Mouse (Mus musculus) embryo, embryonic 10.5 days (tissue): Measurements from ENCODE around the gene Ipo11.

ENCODE experiments used
- DNase-seq: peaks from one replicate; pipeline ENCODE4 v3.0.0-alpha.2; 2015; ENCODE audit warnings: low spot score

Ipo11 gene

DNA sequence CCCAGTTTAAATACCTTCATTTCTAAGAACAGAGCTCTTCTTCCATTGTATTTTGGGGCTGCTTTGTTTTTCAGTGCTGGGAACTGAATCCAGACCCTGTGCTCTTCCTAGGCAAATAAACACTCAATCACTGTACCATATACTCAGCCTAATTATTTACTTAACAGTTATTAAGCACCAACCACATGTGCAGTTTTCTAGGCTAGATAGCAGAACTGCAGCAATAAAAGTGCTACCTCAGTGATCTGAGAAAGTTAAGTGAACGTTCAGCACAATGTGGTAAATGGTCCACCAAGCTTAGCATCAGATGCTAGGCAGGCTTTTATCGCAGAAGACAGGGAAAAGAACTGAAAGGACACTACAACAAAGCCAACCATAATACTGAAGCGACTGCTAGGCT, 32.1 kb downstream of the Ipo11 start:
- no peak for DNase-seq

DNA sequence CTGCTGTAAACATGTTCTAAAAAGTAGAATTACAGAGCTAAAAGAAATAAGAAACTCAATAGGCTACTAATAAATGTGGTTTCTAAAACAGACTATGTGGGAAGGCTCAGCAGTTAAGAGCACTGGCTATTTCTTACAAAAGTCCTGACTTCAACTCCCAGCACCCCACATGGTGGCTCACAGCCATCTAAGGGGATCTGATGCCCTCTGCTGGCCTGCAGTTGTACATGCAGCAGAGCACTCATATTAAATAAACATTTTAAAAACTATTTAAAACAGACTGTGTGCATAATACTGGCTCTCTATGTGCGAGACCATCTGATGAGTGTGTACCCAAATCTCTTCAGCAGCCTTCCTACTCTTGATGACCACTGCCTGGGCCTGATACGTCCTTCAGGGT, 42.5 kb downstream of the Ipo11 start:
- peak; percentile 15 for DNase-seq

GRCm38 (mm10) chr13:106893701-106894100, 43.1 kb downstream of the Ipo11 start:
- DNase-seq, result no peak

GRCm38 (mm10) chr13:106893196-106893595, 43.6 kb downstream of the Ipo11 start:
- DNase-seq, result no peak

DNA sequence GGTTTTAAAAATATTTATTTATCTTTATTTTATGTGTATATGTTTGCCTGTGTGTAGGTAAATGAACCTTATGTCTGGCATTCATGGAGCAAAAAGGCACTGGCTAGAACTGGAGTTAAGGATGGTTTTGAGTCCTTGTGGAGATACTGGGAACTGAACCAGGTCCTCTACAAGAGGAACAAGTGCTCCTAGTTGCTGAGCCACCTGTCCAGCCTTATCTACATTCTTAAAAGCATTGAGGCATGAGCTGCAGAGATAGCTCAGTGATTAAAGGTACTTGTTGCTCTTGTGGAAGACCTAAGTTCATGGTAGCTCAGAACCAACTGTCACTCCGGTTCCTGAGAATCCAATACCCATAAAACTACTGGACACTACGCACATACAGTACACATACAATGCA, 49.4 kb downstream of the Ipo11 start:
- no peak for DNase-seq

DNA sequence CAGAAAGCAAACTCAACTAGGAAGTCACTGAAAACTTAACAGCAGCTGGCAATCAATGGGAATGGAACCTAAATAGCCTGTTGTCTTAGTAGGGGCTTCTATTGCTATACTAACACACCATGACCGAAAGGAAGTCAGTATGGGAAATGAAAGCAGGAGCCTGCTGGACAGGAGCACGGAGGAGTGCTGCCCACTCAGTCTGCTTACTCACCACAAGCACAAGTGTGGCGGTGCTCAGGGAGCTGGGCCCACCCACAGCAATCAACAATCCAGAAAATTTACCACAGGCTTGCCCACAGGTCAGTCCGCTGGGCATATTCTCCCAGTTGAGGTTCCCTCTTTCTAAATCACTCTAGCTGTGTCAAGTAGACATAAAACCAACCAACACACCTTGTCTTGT, 52.5 kb downstream of the Ipo11 start:
- no peak for DNase-seq

- peak; percentile 14 for DNase-seq
Measured at GRCm38 (mm10) chr13:106876278-106876677, 60.5 kb downstream of the Ipo11 start.

- no peak for DNase-seq
Measured at GRCm38 (mm10) chr13:106865547-106865946, 71.2 kb downstream of the Ipo11 start.

GRCm38 (mm10) chr13:106858779-106859178, 78.0 kb downstream of the Ipo11 start:
- DNase-seq, result no peak

DNA sequence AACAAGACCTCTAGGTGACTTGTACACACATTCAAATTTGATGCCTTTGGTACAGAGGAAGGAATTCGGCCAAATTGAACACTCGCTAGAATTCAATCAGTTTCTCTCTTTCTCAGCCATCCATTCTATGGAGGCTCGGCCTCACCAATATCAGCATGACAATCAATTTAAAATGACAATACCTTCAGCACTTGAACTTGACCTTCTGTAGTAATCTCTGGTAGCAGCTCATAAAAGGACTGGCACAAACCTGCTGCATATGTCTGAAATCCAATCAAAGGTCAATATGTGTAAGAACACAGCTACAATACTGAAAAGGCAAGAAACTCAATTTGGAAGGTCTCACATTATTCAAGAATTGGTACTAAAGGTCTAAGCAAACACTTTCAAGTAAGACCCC, 80.2 kb downstream of the Ipo11 start:
- DNase-seq, result no peak

DNA sequence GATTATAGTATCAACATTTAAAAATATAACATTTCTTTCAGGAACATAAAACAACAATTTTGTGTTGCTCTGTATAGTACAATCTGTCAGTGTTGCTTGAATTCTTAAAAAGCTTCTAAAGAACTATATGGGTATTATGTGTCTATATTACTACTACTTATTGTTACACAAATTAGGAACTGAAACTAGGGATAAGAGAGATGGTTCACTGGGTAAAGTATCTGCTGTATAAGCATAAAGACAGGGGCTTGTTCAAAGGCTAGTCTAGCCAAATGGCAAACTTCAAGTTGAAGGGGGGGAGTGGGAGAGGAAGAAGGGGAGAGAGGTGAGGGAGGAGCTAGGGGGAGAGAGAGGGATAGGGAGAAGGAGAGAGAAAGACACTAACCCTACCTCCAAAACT, 89.2 kb downstream of the Ipo11 start:
- no peak for DNase-seq

DNA sequence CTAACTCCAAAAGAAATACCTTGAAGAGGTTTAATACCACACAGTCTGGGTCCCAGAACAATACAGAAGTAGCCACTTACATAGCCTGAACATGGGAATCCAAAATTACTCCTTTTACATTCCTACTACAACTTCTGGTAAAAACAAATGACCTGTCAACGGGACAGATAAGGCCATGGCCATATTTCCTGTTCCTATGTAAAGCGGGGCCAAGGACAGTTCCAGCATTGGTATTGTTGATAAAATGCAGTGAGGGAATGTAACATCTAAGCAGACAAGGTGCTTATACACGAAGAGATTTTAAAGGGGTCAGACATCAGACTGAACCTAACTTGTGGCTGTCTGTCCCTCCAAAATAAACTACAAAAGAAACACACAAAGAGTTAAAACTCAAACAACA, 91.8 kb downstream of the Ipo11 start:
- DNase-seq, result no peak

DNA sequence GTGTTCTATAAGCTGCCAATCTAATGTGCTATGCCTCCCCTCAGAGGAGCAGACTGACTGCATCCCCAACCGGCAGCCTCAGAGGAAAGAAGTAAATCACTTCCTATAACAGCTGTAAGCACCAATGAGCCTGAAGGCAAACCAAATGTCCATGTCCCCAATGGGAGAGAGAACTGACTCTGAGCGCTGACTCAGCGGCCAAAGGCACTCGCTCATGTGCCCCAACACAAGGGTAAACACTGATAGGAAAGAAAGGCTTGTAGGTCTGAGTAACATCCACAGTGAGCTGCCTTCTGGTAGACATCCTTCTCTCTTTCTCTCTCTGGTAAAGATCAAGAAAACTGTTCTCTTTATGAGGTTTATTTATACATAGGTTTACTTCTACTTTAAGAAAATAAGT, 94.2 kb downstream of the Ipo11 start:
- DNase-seq, result no peak

DNA sequence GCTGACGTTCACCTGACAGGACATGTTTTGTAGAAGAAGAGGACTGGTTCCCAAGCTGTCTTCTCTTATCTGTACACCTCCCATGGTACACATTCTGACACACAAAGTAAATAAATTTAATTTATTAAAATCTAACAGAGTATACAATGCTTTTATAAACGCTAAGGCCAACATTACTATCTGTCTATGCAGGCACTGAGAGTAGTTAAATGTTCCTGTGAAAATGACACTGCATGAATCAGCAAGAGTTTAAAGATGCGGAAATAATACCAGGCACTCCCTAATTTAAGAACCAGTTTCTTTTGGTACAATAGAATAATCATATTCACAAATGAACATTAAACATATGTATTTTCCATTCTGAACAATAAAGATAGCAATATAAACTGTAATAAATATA, 98.0 kb downstream of the Ipo11 start:
- no peak for DNase-seq

- DNase-seq, result no peak
Measured at GRCm38 (mm10) chr13:106836527-106836879, 100.3 kb downstream of the Ipo11 start.

DNA sequence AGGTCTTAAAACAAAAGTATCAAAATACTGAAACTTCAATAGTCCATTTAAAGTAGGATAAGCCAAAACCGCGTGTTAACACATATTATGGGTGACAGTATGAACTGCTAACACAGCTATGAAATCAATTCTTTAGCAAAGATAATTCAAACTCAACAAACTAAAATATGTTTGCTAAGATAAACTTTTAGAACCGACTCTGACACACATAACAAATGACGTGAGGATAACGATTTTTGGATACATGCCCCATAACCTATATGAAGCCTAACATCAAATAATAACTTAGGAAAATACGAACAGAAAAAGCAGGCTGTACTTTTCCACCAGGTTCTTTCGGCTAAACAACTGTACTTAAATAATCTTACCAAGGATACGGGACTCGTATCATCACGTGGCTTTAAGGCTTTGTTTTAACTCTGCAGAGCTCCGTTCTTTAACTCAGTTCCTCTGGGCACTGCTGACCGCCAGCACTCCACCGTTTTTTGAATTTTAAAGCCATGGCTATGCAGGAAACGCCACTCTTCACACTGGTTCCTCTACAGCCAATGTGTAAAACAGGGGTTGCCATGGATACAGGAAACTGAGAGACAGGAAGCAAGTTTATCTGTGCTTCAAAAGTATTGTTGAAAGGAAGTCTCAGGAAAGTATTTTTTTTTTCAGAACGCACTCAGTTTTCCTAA, 100.8 kb downstream of the Ipo11 start:
- DNase-seq, result peak; percentile 68

DNA sequence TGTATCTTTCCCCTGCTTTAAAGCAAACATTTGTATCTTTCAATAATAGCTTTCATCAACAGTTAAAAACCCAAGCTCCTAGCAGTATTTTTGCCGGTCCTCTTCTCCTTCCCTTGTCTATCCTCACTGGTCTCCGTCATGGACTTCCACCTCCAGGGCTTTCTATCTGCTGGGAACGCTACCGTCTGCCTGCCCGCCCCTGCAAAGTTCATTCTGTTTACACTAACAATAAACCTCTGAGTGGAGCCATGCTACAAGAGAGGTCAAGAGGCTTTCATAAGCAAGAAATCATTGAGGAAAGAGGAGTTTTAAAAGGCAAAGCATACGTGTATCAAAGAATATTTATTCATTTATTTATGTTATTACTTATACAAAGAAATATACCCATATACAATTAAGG, 106.7 kb downstream of the Ipo11 start:
- no peak for DNase-seq

- no peak for DNase-seq
Measured at GRCm38 (mm10) chr13:106829327-106829997, 107.3 kb downstream of the Ipo11 start.

DNA sequence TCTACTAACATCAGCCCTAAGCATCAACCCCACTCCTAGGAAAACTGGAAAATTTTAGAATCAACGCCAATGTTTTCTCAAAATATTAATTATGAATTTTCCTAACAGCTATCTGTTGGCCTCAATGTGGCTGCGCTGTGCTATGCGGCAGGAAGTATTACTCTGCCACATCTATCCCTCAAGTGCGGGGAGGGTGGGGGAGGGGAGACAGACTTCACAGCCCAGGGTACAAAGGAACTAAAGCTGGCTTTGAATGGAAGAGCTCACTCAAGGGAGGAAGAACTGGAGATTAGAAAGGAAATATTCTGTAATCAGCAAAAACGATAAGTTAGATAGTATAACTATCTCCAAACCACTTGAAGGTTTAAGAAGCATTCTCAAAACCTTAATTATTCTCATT, 111.1 kb downstream of the Ipo11 start:
- peak; percentile 19 for DNase-seq

DNA sequence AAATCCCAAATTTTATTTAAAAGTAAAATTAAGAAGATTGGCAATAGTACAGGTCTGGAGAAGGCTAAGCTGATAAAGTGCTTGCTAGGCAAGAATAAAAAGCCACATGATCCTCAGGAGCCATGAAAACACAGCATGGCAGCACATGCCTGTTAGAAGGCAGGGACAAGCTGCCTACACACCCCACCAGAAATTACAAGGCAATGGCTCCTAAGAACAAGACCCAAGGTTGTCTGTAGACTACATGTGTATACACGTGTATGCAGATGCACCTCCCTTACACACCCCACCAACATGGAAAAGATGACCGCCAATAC, 112.9 kb downstream of the Ipo11 start:
- no peak for DNase-seq

DNA sequence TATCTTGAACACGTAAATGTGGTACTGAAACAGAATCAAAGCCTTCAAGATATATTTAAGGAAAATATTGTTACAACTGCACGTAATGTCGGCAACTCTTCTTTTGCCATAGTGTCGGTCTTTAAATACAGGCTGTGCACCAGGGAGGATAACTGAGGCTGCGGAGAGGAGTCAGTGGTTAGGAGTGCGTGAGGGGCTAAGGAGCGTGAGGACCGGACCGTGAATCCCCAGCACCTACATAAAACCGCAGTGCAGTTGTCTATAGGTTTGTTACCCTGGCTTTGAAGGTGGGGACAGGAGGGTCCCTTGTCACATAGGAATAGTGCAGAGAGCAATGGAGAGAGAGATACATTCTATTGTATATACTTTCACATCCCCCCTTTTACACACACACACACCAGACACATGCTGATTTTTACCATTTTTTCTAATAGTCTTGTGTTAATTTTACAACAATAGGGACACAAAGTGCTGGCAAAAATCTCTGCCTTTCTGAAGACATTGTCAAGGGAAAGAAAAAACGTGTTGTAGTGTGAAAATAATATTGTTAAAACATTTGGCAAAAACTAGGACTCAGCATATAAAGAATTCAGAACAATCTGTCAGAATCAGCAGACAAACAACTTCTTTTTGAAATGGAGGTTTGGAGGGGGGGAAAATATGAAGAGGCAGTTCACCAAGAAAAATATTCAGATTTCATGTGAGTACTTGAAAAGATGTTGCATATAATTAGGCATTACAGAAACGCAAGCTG, 113.5 kb downstream of the Ipo11 start:
- no peak for DNase-seq

DNA sequence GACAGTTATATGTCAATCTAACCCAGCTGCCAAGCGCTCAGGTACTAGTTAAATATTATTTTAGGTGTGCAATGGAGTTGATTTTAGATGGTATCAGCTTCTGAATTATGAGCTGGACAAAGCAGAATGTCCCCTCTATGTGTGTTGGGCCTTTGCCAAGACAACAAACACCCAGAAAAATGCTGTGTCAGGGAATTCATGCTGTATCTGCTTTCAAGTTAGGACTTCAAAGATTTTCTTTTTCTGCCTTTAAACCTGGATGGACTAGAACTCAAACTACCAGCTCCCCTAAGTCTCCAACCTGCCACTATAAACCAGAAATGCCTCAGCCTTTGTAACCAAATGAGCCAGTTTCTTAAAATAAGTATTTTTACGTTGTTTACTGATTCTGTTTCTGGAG, 116.6 kb downstream of the Ipo11 start:
- no peak for DNase-seq

DNA sequence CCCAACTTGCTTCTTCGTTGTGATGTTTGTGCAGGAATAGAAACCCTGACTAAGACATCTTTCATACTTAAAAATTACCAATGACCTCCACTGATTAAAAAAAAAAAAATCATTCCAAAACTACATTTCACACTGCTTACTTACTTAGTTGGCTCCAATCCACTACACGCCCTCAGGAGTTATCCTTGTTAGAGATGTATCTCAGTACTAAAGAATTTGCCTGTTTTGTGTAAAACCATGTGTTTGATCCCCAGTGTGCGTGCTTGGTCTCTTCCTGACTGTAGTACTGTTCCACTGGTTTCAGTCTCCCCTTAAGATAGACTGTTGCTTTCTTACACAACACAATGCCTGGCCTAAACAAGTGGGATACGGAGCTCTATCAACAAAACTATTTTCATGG, 117.0 kb downstream of the Ipo11 start:
- no peak for DNase-seq

- DNase-seq, result no peak
Measured at GRCm38 (mm10) chr13:106817066-106817465, 119.7 kb downstream of the Ipo11 start.
